Mouse (Mus musculus) retina, adult 2 months (tissue): ENCODE results near the gene Adgrf1.

Source experiments
- DNase-seq: peaks from one replicate; pipeline ENCODE4 v3.0.0-alpha.2; 2012; ENCODE audit warnings: low read depth, low spot score

Gene Adgrf1

GRCm38 (mm10) chr17:43362362-43362761, 92.2 kb downstream of the Adgrf1 start:
- DNase-seq, result no peak

GRCm38 (mm10) chr17:43362881-43363280, 92.8 kb downstream of the Adgrf1 start:
- no peak for DNase-seq

- no peak for DNase-seq
These were observed 93.8 kb downstream of the Adgrf1 start for GRCm38 (mm10) chr17:43363921-43364320.

GRCm38 (mm10) chr17:43365297-43365696, 95.2 kb downstream of the Adgrf1 start:
- no peak for DNase-seq

- no peak for DNase-seq
These were observed 96.4 kb downstream of the Adgrf1 start for GRCm38 (mm10) chr17:43366486-43366885.

- DNase-seq, result no peak
These were observed 98.0 kb downstream of the Adgrf1 start for GRCm38 (mm10) chr17:43368171-43368576.

- DNase-seq, result no peak
These were observed 102.5 kb downstream of the Adgrf1 start for GRCm38 (mm10) chr17:43372604-43373003.

- DNase-seq, result no peak
These were observed 103.9 kb downstream of the Adgrf1 start for GRCm38 (mm10) chr17:43374020-43374419.
